Mouse (Mus musculus) stomach, adult 2 months (tissue): Measurements from ENCODE around the gene Ttc16. TPM values are rescaled to one million over a fixed set of nuclear protein-coding genes. Genes with fewer than 3 reads are reported as not detected.

ENCODE experiments used
- polyA plus RNA-seq: library from polyadenylated mRNA; depleted of rRNA; stranded (reverse); fragments of >200 nt; gene quantifications from 2 replicates; pipeline ENCODE4 v1.2.3, GENCODE M21; 2012; rRNA removed

The Ttc16 gene
- 0.16 and 0.66 TPM in 2 replicates for polyA plus RNA-seq

DNA sequence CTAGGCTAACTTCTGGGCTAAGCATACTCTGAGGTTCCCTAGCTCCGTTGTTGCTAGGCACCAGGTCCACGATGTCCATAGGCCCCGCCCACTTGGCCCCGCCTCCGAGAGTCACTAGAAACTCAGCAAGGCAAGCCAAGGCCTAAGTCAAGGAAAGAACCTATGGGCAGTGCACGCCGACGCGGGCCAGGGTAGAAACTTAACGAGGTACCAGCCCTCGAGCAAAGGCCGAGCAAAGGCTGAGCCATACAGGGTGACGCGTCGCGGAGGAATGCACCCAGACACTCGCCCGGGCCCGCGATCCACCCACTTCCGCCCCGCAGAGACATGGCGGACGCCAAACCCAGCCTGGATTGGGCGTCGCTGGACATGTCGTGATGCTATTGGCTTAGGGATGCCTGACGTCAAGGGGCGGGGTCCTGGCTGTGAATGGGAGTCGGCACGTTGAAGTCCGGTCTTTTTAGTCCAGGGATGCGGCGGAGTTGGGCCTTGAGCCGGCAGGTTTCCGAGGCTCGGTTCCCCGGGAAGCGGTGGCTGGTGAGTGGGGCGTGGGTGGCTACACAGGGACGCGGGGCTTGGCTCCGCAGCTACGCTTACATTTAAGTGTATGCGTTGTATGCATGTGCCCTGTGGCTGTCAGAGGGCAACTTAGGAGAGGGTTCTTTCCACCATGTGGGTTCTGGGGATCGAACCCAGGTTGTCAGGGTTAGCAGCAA, at the start of gene Ttc16, which contains the start of gene Ptrh1:
Gene Ttc16, minus strand, starts transcription at position 275 of the 716 bp plus-strand sequence.
Gene Ptrh1, plus strand, starts transcription at position 428 of the 716 bp plus-strand sequence.

DNA sequence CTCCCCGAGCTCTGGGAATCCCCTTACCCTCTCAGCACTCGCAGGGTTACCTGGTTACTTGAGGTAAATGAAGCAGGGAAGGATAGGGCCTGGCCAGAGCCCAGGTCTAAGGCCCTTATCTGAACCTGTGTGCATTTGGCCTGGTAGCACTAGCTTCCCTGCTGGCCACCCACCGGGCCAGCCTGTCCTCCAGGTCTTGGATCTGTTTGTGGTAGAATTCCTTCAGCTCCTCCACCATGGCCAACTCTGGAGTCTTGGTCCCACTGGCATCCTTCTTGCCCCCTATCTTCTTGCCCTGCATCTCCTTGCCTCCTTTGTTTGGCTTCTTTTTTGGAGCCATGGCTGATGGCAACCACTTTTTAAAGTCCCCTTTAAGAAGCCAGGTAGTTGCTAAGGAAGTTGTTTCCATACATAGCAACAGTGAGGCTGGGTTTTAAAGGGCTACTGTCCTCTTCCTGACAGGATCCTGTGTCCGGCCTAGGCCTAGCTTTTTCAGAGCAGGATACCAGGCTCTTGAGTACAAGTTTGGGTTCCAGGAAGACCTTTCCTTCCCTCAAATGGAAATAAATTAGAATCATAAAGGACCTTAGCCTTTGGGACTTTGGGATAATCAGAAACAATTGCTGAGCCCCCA, 8.7 kb upstream of the Ttc16 start, which contains the start of gene Cfap157:
Gene Cfap157, minus strand, starts transcription at position 381 of the 634 bp plus-strand sequence.

DNA sequence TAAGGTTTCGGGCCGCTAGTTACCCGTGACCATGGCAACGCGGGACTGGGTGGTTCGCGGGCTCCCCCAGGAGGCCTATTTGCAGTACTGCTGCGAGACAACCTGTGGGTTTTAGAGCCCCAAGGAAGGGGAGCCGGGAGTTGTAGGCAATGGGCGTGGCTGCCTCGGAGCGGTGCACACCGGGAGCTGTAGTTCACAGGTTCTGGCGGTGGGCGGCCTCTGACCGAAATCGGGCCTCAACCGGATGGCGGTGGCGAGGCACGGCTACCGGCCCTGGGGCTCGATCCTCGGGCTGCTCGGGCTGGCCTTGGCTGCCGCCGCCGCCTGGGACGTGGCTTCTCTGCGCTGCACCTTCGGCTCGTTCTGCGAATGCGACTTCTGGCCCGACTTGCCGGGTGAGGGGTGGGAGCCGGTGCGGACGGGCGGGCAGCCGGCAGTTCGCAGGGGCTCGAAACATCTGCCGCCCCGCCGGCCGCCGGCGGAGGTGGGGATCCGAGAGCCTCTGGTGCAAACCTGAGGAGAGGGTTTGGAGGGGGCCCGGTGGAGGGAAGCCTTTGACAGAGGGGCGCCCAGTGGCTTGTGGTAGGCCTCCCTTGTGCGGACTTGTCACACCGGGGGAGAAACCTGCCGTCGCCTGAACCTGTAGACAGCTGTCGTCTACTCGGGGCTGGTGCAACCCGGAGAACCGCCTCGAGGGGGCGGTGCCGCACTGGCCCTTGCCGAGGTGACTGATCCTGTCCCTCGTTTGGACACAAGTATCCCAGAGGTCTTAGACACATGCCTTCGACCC, 18.2 kb downstream of the Ttc16 start, which contains the start of gene Tor2a:
Gene Tor2a, plus strand, starts transcription at position 179 of the 790 bp plus-strand sequence.

DNA sequence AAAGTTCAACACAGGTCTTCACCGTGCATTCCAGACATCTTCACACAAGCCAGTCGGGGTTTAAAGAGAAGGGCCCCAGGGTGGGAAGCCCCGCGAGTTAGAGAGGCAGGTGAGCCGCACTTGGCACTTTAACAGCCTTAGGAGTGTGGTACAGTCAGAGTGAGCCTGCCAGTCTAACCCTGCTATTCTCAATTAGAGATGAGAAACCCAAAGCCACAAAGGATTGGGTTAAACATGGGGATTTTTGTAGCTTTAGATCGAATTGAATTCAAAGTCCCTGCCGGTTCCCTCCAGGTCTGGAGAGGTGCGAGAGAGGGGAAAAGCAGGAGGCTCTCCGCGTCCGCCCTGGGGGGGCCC, 34.5 kb downstream of the Ttc16 start, which contains the start of gene 6330409D20Rik:
Gene 6330409D20Rik, minus strand, starts transcription at position 101 of the 357 bp plus-strand sequence.

DNA sequence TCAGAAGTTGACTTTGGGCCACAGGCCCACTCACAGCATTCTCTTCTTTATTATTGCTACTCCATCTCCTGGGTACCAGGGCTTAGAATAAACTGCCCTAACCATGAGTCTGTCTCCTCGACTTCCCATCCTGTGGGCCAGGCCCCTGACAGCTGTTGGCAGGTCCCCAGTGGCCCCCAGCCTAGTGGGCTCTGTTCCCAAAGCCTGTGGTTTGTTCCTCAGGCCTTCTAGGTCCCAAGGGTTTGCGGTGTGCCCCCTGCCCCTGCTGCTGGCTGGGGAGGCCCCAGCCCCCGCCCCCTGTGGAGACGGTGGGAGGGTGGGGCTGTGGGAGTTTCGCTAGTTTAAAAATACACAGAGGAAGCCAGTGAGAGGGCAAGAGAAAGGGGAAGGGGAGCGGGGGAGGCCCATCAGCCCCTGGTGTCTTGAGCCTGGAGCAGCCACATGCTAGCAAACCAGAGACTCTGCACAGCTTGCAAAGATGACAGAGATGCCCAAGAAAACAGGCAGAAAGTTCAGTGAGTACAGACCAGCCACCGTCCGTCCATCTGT, 54.7 kb downstream of the Ttc16 start, which contains the start of gene Sh2d3c:
Gene Sh2d3c, plus strand, starts transcription at position 375 of the 549 bp plus-strand sequence.

DNA sequence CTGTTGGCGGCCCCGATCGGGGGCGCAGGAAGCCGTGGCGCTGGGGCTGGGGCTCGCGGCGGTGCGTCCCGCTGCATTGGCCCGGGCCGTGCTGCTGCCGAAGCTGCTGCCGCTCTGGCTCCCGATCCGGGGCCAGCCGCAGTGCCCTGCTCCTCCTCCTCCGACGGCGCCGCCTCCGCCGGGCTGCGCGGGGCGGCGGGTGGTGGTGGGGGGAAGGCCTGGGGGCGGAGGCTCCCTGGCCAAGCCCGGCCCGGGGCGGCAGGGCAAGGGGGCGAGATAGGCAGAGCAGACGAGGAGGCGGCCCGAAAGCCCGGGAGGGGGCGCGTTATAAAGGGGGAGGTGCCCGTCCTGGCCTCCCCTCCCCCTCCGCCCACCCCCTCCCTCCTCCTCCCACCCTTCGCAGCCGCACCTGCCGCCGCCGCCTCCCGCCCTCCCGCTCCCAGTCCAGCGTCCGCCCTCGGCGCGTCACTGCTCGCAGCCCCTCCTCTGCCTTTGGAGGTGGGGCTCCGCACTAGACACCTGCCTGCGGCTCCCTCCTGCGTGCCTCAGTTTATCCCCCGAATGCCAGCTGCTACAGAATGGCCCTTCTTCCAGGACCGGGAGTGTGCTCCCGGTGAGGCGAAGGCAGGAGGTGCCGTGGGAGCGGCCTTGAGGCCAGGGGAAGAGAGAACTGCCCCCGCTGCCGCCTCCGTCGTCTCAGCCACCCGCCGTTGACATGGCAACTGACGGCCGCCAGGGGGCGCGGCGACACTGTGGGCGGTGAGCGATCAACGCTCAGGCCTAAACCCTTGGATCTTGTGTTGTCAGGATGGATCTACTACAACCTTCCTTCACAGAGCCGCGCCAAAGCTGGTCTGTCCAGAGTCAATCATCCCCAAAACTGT, 62.3 kb downstream of the Ttc16 start, which contains the start of gene Cdk9:
Gene Cdk9, minus strand, starts transcription at position 143 of the 884 bp plus-strand sequence.

Other genes starting within 250 kb of the Ttc16 start
- 43.7 and 54.8 TPM in 2 replicates for gene Fam102a, start 240.3 kb downstream of the Ttc16 start, polyA plus RNA-seq
- gene Dpm2, start 204.8 kb downstream of the Ttc16 start, polyA plus RNA-seq = 86.8 and 96.2 TPM in 2 replicates
- gene Pip5kl1, start 200.8 kb downstream of the Ttc16 start, polyA plus RNA-seq = 0.16 and 0.27 TPM in 2 replicates
- not detected in 2 replicates for gene 9430097D07Rik, start 199.9 kb downstream of the Ttc16 start, polyA plus RNA-seq
- gene St6galnac4, start 188.5 kb downstream of the Ttc16 start, polyA plus RNA-seq = 5.9 and 7.3 TPM in 2 replicates
- gene St6galnac6, start 175.9 kb downstream of the Ttc16 start, polyA plus RNA-seq = 11.4 and 25.4 TPM in 2 replicates
- 29.4 and 34.1 TPM in 2 replicates for gene Ak1, start 153.9 kb downstream of the Ttc16 start, polyA plus RNA-seq
- gene Eng, start 129.0 kb downstream of the Ttc16 start, polyA plus RNA-seq = 54.6 and 61.2 TPM in 2 replicates
- gene Fpgs, start 71.5 kb downstream of the Ttc16 start, polyA plus RNA-seq = 50.8 and 58.7 TPM in 2 replicates
- gene Cdk9, start 62.6 kb downstream of the Ttc16 start, polyA plus RNA-seq = 42.2 and 43.4 TPM in 2 replicates
- gene Sh2d3c, start 54.6 kb downstream of the Ttc16 start, polyA plus RNA-seq = 7.9 and 8.4 TPM in 2 replicates
- gene 6330409D20Rik, start 34.6 kb downstream of the Ttc16 start, polyA plus RNA-seq = 0.15 TPM in 1 of 2 replicates, not detected in the other
- gene Tor2a, start 18.4 kb downstream of the Ttc16 start, polyA plus RNA-seq = 45.8 and 55.4 TPM in 2 replicates
- 15.0 and 18.2 TPM in 2 replicates for gene Ptrh1, start 153 bp upstream of the Ttc16 start, polyA plus RNA-seq
- gene Cfap157, start 8.8 kb upstream of the Ttc16 start, polyA plus RNA-seq = not detected in 2 replicates
- 2.1 and 2.5 TPM in 2 replicates for gene Stxbp1, start 71.6 kb upstream of the Ttc16 start, polyA plus RNA-seq
- 59.8 and 60.1 TPM in 2 replicates for gene Fam129b, start 100.5 kb upstream of the Ttc16 start, polyA plus RNA-seq
- 111 and 134 TPM in 2 replicates for gene Rpl12, start 185.9 kb upstream of the Ttc16 start, polyA plus RNA-seq
- 7.1 and 8.3 TPM in 2 replicates for gene Lrsam1, start 186.0 kb upstream of the Ttc16 start, polyA plus RNA-seq
- 90.7 and 198 TPM in 2 replicates for gene Slc2a8, start 206.4 kb upstream of the Ttc16 start, polyA plus RNA-seq